Mouse (Mus musculus) lung, adult 2 months (tissue): Measurements from ENCODE around the gene Rgl1.

ENCODE experiments used
- CTCF ChIP-seq: fragments of 200-500 bp; IDR thresholded peaks from 2 replicates; pipeline ENCODE4 v1.5.1; 2011; ENCODE audit warnings: mild to moderate bottlenecking, low read length, control low read depth; ENCODE audit not compliant: insufficient read depth
- POLR2A ChIP-seq: fragments of 200-500 bp; IDR thresholded peaks from 2 replicates; pipeline ENCODE4 v1.6.1; 2011; ENCODE audit warnings: low read depth, mild to moderate bottlenecking, control low read depth, low read length, borderline replicate concordance; ENCODE audit errors: extremely low read depth

DNA sequence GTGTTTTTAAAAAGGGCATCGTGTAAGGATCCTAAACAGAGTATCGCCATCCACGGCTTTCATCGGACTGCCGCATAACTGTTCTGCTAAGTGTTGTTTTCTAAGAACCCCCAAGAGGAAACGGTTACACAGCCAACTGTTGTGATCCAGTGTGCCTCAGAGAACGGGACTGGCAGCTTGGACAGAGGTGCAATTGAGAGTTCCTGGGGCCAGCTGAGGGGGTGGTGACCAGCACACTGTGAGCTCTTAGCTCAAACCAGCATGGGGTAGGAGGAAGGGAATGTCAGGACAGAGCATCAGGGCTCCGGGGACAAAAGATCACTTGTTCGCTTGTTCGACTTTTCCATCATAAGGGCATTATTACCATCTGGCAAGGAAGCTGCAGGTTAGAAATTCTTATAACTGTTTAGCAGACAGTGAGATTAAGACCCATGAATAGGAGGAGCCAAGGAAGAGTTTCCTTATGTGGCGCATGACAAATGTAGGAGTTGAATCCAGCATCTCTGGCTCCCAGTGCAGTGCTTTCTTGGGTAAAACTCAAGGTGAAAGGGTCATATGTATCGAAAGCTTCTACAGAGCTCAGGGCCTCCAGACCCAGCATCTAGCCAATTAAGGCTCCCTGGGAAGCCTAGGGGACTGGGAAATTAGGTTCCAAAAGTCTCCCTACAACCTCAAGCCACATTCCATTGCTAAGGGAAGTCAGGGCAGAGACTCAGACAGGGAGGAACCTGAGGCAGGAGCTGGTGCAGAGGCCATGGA is 26.8 kb upstream of the Rgl1 start:
- TF ChIP-seq POLR2A, result no peak
- no peak for TF ChIP-seq CTCF
